Mouse (Mus musculus): Measurements from ENCODE around the gene Evi5. TPM values are rescaled to one million over a fixed set of nuclear protein-coding genes. Genes with fewer than 3 reads are reported as not detected.

The Evi5 gene
- total RNA-seq, 2 experiments from 2014 or later, result 17.6 to 26.5 TPM

DNA sequence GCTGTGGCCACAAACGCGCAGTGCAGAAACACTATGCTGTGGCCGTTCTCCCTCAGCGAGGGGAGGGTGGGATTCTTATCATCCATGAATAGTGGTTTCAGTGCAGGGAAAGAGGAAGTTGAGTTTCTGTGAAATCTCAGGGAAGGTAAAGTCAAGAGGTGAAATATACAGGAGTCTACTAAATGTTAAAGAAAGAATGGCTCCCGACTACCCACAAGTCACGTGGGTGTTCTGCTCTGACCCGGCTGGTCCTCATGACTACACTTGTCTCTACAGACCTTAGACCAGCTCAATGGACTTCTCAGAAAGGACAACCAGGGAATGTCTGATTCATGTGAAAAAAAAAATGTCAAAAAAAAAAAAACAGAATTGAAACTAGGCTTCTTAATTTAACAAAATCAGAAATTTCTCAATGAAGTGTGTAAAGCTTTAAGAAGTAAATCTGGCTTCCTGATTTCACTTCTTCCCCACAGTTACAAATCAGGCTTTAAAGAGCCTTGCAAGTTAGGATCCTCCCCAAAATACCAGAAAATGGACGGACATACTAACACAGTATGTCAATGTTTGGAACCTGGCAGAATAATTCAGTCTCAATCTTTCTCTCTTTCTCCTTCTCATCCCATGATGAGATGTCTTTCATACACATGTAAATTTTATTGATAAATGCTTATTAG is 166.6 kb downstream of the Evi5 start:
- no peak for DNase-seq

- DNase-seq, result no peak
Measured at GRCm38 (mm10) chr5:107706262-107706661, 168.6 kb downstream of the Evi5 start.

- DNase-seq, result no peak
Measured at GRCm38 (mm10) chr5:107705756-107706155, 169.2 kb downstream of the Evi5 start.

GRCm38 (mm10) chr5:107703207-107703763 is 171.6 kb downstream of the Evi5 start:
- no peak for DNase-seq

DNA sequence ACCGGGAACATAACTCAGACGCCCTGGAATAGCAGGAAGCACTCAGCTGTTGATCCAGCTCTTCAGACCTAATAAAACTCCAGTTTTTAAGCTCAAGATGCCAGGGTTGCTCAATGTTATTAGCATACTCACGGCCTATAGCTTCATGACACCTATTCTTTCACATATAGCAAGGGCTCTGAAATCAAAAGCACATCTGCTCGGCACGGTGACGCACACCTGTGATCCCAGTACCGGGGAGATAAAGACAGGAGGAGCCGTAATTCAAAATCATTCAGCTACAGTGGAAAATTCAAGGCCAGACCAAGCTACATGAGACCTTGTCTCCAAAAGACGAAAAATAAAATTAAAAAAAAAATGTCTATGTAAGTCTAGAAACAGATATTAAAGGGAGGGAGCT is 173.2 kb downstream of the Evi5 start:
- no peak for DNase-seq

- no peak for DNase-seq
Measured at GRCm38 (mm10) chr5:107700873-107701272, 174.0 kb downstream of the Evi5 start.

- no peak for DNase-seq
Measured at GRCm38 (mm10) chr5:107698888-107699287, 176.0 kb downstream of the Evi5 start.

DNA sequence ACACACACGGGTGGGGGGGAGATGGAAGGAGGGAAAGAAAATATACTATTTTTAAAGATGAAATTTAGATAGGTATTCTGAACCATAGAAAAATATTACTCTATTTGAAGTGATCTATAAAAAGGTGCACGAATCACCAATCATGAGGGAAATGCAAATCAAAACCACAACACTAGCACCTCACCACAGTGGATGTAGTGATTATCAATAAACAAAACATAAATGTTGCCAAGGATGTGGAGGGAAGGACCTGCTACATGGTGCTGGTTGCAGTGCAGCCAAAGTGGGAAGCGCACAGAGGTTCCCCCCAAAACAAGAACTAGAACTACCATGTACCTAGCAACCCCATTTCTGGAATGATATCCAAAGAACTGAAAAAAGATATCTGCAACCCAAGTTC is 179.9 kb downstream of the Evi5 start:
- no peak for DNase-seq

Other genes with a start within 250 kb of the Evi5 start
- gene Gfi1, start 149.1 kb downstream of the Evi5 start, total RNA-seq (2021), result under 1 TPM; 0.12 to 0.25 TPM
- gene Ube2d2b, start 45.0 kb downstream of the Evi5 start, total RNA-seq (2021), result not detected
- gene Rpl5, start 25.4 kb upstream of the Evi5 start, total RNA-seq (2021), result 10 to 100 TPM; 60.8 to 65.1 TPM
- 10 to 100 TPM; 51.1 to 65.5 TPM for gene Fam69a, start 112.0 kb upstream of the Evi5 start, total RNA-seq (2021)
- gene Mtf2, start 190.6 kb upstream of the Evi5 start, total RNA-seq (2021), result 10 to 100 TPM; 17.8 to 23.6 TPM

Data from gastrocnemius, postnatal 10 days (tissue).